Mouse (Mus musculus) CH12.LX (cell line): ENCODE results near the gene Cipc. TPM values are rescaled to one million over a fixed set of nuclear protein-coding genes. Genes with fewer than 3 reads are reported as not detected.

ENCODE experiments used
- DNase-seq: peaks from one replicate; pipeline ENCODE4 v3.0.0-alpha.2; 2013; ENCODE audit errors: extremely low read depth
- H3K27ac ChIP-seq: 2 replicates; pipeline ENCODE4 v1.5.1; 2012; ENCODE audit warnings: low read depth, mild to moderate bottlenecking, control low read depth, moderate library complexity; ENCODE audit not compliant: insufficient read depth
- H3K27me3 ChIP-seq: replicated peaks from 2 replicates; pipeline ENCODE3; 2012; ENCODE audit warnings: inconsistent platforms
- H3K36me3 ChIP-seq, 2 experiments: replicated peaks in 1 of 2; 2 replicates each; pipeline versions ENCODE3 to v1.6.1; 2012; ENCODE audit warnings: inconsistent platforms in 1 of 2, low read length in 1 of 2, mild to moderate bottlenecking in 1 of 2, mixed read lengths in 1 of 2, moderate library complexity in 1 of 2; ENCODE audit not compliant: control insufficient read depth in 1 of 2, insufficient read depth in 1 of 2
- H3K4me1 ChIP-seq, 2 experiments: 2 replicates each; pipeline ENCODE4 v1.6.1; 2012; ENCODE audit warnings: inconsistent platforms in 1 of 2, moderate library complexity in 1 of 2; ENCODE audit not compliant: insufficient read depth in 2 of 2, control insufficient read depth in 1 of 2
- H3K4me2 ChIP-seq: 2 replicates; pipeline ENCODE4 v1.6.1; 2012; ENCODE audit warnings: low read depth, mild to moderate bottlenecking, control low read depth; ENCODE audit not compliant: poor library complexity, insufficient read depth, severe bottlenecking
- H3K4me3 ChIP-seq, 3 experiments: fragments of 150-350 bp in 1 of 3; sonication (generic) in 1 of 3; replicated peaks in 1 of 3; 2 replicates each; pipeline versions ENCODE3 to v1.5.1; 2011 to 2012; ENCODE audit warnings: low read depth in 2 of 3, low read length in 2 of 3, mild to moderate bottlenecking in 2 of 3, moderate library complexity in 2 of 3, control low read depth in 1 of 3, improper control_type of control experiment in 1 of 3, inconsistent platforms in 1 of 3, mixed read lengths in 1 of 3; ENCODE audit not compliant: poor library complexity in 1 of 3
- H3K79me2 ChIP-seq: replicated peaks from 2 replicates; pipeline ENCODE4 v1.6.1; 2012; ENCODE audit warnings: mild to moderate bottlenecking, moderate library complexity; ENCODE audit not compliant: control insufficient read depth, poor library complexity, insufficient read depth, severe bottlenecking; ENCODE audit errors: extremely low read depth
- H3K9ac ChIP-seq: 2 replicates; pipeline ENCODE4 v1.6.1; 2012; ENCODE audit warnings: low read depth, mild to moderate bottlenecking, control low read depth, moderate library complexity; ENCODE audit not compliant: insufficient read depth
- H3K9me3 ChIP-seq: replicated peaks from 2 replicates; pipeline ENCODE3; 2012; ENCODE audit warnings: low read length, inconsistent platforms, mixed read lengths
- BHLHE40 ChIP-seq: IDR thresholded peaks from 2 replicates; pipeline ENCODE4 v1.6.1; 2011; ENCODE audit warnings: mild to moderate bottlenecking, low read depth, low read length, improper control_type of control experiment
- CHD1 ChIP-seq: IDR thresholded peaks from 2 replicates; pipeline ENCODE4 v1.6.1; 2012; ENCODE audit warnings: low read depth, low read length, improper control_type of control experiment, inconsistent platforms
- CTCF ChIP-seq, 2 experiments: IDR thresholded peaks in 1 of 2; conservative IDR thresholded peaks in 1 of 2; 2 replicates each; pipeline ENCODE4 v1.5.1; 2011 to 2012; ENCODE audit warnings: low read depth in 2 of 2, low read length in 2 of 2, improper control_type of control experiment in 1 of 2, inconsistent platforms in 1 of 2, mild to moderate bottlenecking in 1 of 2, moderate library complexity in 1 of 2
- HCFC1 ChIP-seq: IDR thresholded peaks from 2 replicates; pipeline ENCODE4 v1.6.1; 2012; ENCODE audit warnings: low read depth, mild to moderate bottlenecking, inconsistent platforms, low read length, improper control_type of control experiment
- KAT2A ChIP-seq: IDR thresholded peaks from 2 replicates; pipeline ENCODE4 v1.6.1; 2012; ENCODE audit warnings: low read length, improper control_type of control experiment, inconsistent platforms; ENCODE audit not compliant: insufficient replicate concordance
- MAFK ChIP-seq: IDR thresholded peaks from 2 replicates; pipeline ENCODE4 v1.6.1; 2011; ENCODE audit warnings: low read length, improper control_type of control experiment; ENCODE audit not compliant: insufficient replicate concordance
- MAZ ChIP-seq: IDR thresholded peaks from 2 replicates; pipeline ENCODE4 v1.6.1; 2012; ENCODE audit warnings: low read depth, mild to moderate bottlenecking, inconsistent platforms, low read length, improper control_type of control experiment, moderate library complexity
- MXI1 ChIP-seq: IDR thresholded peaks from 2 replicates; pipeline ENCODE4 v1.6.1; 2011; ENCODE audit warnings: mild to moderate bottlenecking, low read depth, low read length, improper control_type of control experiment
- MYC ChIP-seq: IDR thresholded peaks from 2 replicates; pipeline ENCODE4 v1.6.1; 2011; ENCODE audit warnings: low read depth, mild to moderate bottlenecking, improper control_type of control experiment, low read length
- NRF1 ChIP-seq: IDR thresholded peaks from 2 replicates; pipeline ENCODE4 v1.6.1; 2014; ENCODE audit warnings: low read depth, mild to moderate bottlenecking, inconsistent platforms, low read length, improper control_type of control experiment, moderate library complexity
- PAX5 ChIP-seq: IDR thresholded peaks from 2 replicates; pipeline ENCODE4 v1.6.1; 2012; ENCODE audit warnings: low read length, inconsistent platforms, mixed read lengths
- POLR2A ChIP-seq: IDR thresholded peaks from 2 replicates; pipeline ENCODE4 v1.6.1; 2011; ENCODE audit warnings: low read depth, mild to moderate bottlenecking, improper control_type of control experiment, low read length
- POLR2AphosphoS2 ChIP-seq: IDR thresholded peaks from 2 replicates; pipeline ENCODE4 v1.6.1; 2011; ENCODE audit warnings: low read depth, low read length, improper control_type of control experiment
- SMC3 ChIP-seq: IDR thresholded peaks from 2 replicates; pipeline ENCODE4 v1.6.1; 2011; ENCODE audit warnings: low read depth, low read length, improper control_type of control experiment
- TCF12 ChIP-seq: IDR thresholded peaks from 2 replicates; pipeline ENCODE4 v1.6.1; 2014; ENCODE audit warnings: low read depth, mild to moderate bottlenecking, inconsistent platforms, low read length, improper control_type of control experiment
- UBTF ChIP-seq: IDR thresholded peaks from 2 replicates; pipeline ENCODE4 v1.6.1; 2012; ENCODE audit warnings: low read depth, mild to moderate bottlenecking, inconsistent platforms, low read length, improper control_type of control experiment, moderate library complexity
- USF2 ChIP-seq: conservative IDR thresholded peaks from 2 replicates; pipeline ENCODE4 v1.6.1; 2011; ENCODE audit warnings: low read depth, low read length, improper control_type of control experiment
- ZNF384 ChIP-seq: IDR thresholded peaks from 2 replicates; pipeline ENCODE4 v1.6.1; 2012; ENCODE audit warnings: low read depth, low read length, improper control_type of control experiment, inconsistent platforms
- dilution Hi-C: fragments of 300-500 bp; cut with MboI; formaldehyde crosslinking; loops from 2 replicates; pipeline ENCODE4 v1.14.3; 2020; ENCODE audit warnings: low sequenced_read_pairs; ENCODE audit not compliant: extremely low pct_unique_long_range_greater_than_20kb, extremely low pct_ligation_motif_present
- in situ Hi-C: fragments of 300-500 bp; cut with MboI; formaldehyde crosslinking; loops from 3 replicates; pipeline ENCODE4 v1.14.3; 2019; ENCODE audit warnings: low sequenced_read_pairs, low pct_ligation_motif_present, low pct_unique_long_range_greater_than_20kb, mixed read lengths
- polyA plus RNA-seq: library from polyadenylated mRNA; unstranded; fragments of >175 nt; gene quantifications from 2 replicates; pipeline ENCODE4 v1.2.1, GENCODE M21; 2012; ENCODE audit warnings: low read depth; ENCODE audit not compliant: insufficient read length
- total RNA-seq, 2 experiments: library from RNA; depleted of rRNA; stranded (reverse); fragments of 300-350 nt in 1 of 2; fragments of >200 nt in 1 of 2; gene quantifications; 2 replicates each; pipeline ENCODE4 v1.2.3; 2012 to 2014

The Cipc gene
- total and polyA plus RNA-seq, 3 experiments: 15.7 to 20.5 (median 18.7) TPM

DNA sequence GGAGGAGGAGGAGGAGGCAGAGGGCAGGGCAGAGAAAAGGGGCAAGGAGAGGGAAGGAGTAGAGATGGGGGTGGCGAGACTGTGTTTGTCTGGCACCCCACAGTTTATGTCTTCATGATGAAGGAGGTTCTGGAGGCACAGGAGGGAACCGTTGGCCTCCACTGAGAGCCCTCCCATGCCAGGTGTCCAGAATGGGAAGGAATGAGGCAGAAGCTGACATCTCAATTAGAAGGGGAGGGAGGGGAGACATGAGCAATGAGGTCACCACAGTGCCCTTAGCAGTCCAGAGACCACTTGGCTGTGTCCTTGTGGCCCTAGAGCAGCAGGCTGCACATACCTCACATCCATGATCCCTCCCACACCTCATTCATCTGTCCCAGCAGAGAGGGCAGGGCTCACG lies 47.9 kb downstream of the Cipc start:
- Histone ChIP-seq H3K36me3 (no peaks in the 10 kb centered on the region), H3K4me2 (no peak overlapping the region), H3K4me1 (no peaks in the 10 kb centered on the region), H3K79me2 (no peaks in the 10 kb centered on the region), H3K9me3 (peaks cover 4% of the 10 kb centered on the region), H3K27ac (no peak overlapping the region), H3K9ac (no peak overlapping the region)
- dilution Hi-C loops: no loop called here
- DNase-seq: no peak
- TF ChIP-seq SMC3 (no peak), HCFC1 (no peak), POLR2AphosphoS2 (no peak), POLR2A (no peak), MAZ (no peak), BHLHE40 (no peak), CTCF (conservative IDR thresholded peaks at IDR 0.05 in 1 of 2, IDR thresholded peaks at IDR 0.05 in 1 of 2; ENCODE audit: low read depth in 2 of 2, low read length in 2 of 2) (no peak), ZNF384 (no peak), MAFK (no peak), MYC (no peak), CHD1 (no peak), USF2 (no peak), MXI1 (no peak), TCF12 (no peak), PAX5 (no peak), UBTF (no peak), NRF1 (no peak)
- TF ChIP-seq, all 38 proteins: peak for 0
- in situ Hi-C loops: no loop called here
- peaks cover 81% of the 10 kb centered on the region for H3K27me3 ChIP-seq
- no peak overlapping the region for H3K4me3 ChIP-seq

DNA sequence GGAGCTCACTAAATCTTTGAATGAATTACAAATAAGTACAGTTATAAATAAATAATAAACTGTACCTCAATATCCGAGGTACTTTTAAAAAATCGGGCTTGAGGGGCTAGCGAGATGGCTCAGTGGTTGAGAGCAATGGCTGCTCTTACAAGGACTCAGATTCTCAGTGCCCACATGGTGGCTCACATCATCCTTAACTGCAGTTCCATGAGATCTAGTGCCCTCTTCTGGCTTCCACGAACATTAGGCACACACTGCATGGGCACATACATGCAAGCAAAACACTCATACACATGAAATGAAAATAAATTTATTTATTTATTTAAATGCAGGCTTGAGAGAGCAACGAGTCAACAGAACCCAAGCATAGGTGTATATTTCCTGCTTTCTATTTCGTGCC lies 49.1 kb downstream of the Cipc start:
- in situ Hi-C loops (no loop called here), dilution Hi-C loops (no loop called here)
- Histone ChIP-seq H3K9me3 (peaks cover 4% of the 10 kb centered on the region), H3K27ac (no peak overlapping the region), H3K36me3 (no peaks in the 10 kb centered on the region), H3K4me1 (no peaks in the 10 kb centered on the region; a peak in 1 of 4 replicates), H3K4me3 (no peak overlapping the region), H3K27me3 (peaks cover 83% of the 10 kb centered on the region), H3K4me2 (no peak overlapping the region), H3K9ac (no peak overlapping the region), H3K79me2 (no peaks in the 10 kb centered on the region)
- no peak for DNase-seq
- TF ChIP-seq KAT2A (no peak), CTCF (conservative IDR thresholded peaks at IDR 0.05 in 1 of 2, IDR thresholded peaks at IDR 0.05 in 1 of 2; ENCODE audit: low read depth in 2 of 2, low read length in 2 of 2) (peak in 1 of 2 experiments; percentile 32; a peak in 1 of 4 replicates)
